Mouse (Mus musculus) midbrain, embryonic 12.5 days (tissue): ENCODE measurements around the gene Arhgdib. TPM values are rescaled to one million over a fixed set of nuclear protein-coding genes. Genes with fewer than 3 reads are reported as not detected.
"Not testable (repeated sequence)": the region's sequence is repeated elsewhere in the genome, so short reads cannot be mapped to it uniquely, and the experiment has no call there.

Source experiments
- ATAC-seq: fragments of 200-750 bp; cut with Nextera tagmentation; 2 replicates; pipeline ENCODE4 v1.8.0; 2017; ENCODE audit warnings: low read depth, moderate TSS enrichment, moderate library complexity; ENCODE audit not compliant: low FRiP score
- H3K27ac ChIP-seq: fragments of 300-500 bp; sonication (generic); replicated peaks from 2 replicates; pipeline ENCODE4 v1.5.1; 2016; ENCODE audit warnings: mild to moderate bottlenecking
- H3K27me3 ChIP-seq: fragments of 300-500 bp; sonication (generic); 2 replicates; pipeline ENCODE4 v1.6.1; 2016; ENCODE audit warnings: mild to moderate bottlenecking
- H3K36me3 ChIP-seq: fragments of 300-500 bp; sonication (generic); 2 replicates; pipeline ENCODE4 v1.6.1; 2016
- H3K4me1 ChIP-seq: fragments of 300-500 bp; sonication (generic); 2 replicates; pipeline ENCODE4 v1.6.1; 2016
- H3K4me2 ChIP-seq: fragments of 300-500 bp; sonication (generic); replicated peaks from 2 replicates; pipeline ENCODE4 v1.6.1; 2016; ENCODE audit warnings: mild to moderate bottlenecking, moderate library complexity
- H3K4me3 ChIP-seq: fragments of 300-500 bp; sonication (generic); 2 replicates; pipeline ENCODE4 v1.5.1; 2016; ENCODE audit warnings: mild to moderate bottlenecking
- H3K9ac ChIP-seq: fragments of 300-500 bp; sonication (generic); replicated peaks from 2 replicates; pipeline ENCODE4 v1.6.1; 2016; ENCODE audit warnings: mild to moderate bottlenecking, moderate library complexity
- H3K9me3 ChIP-seq: fragments of 300-500 bp; sonication (generic); 2 replicates; pipeline ENCODE4 v1.6.1; 2016; ENCODE audit warnings: mild to moderate bottlenecking
- whole genome bisulfite sequencing: fragments of 180-500 bp; shearing (Covaris S2); methylation state at CpG from one replicate; pipeline ENCODE4 v1.1.7; 2016; 5-methylcytosine and 5-hydroxymethylcytosine counted together
- polyA plus RNA-seq: library from polyadenylated mRNA; unstranded; fragments of >200 nt; fragmentation: Nextera tagmentation; extraction: Ambion mirVana; gene quantifications from 2 replicates; pipeline ENCODE4 v1.2.1, GENCODE M21; 2016

Gene Arhgdib
- polyA plus RNA-seq, 1 experiment from 2014 or later = 23.1 TPM

GRCm38 (mm10) chr6:136898222-136898621 lies 43.5 kb downstream of the Arhgdib start:
- no peak overlapping the region for H3K9ac ChIP-seq
- WGBS = 76% methylated on average over 4 of the region's 4 CpGs
- no peaks in the 10 kb centered on the region for H3K4me1 ChIP-seq
- no peak for ATAC-seq
- H3K9me3 ChIP-seq = no peaks in the 10 kb centered on the region
- H3K27me3 ChIP-seq = no peaks in the 10 kb centered on the region
- H3K4me3 ChIP-seq = no peak overlapping the region
- H3K36me3 ChIP-seq = no peaks in the 10 kb centered on the region
- H3K4me2 ChIP-seq = no peak overlapping the region
- H3K27ac ChIP-seq = no peak overlapping the region

GRCm38 (mm10) chr6:136897789-136898188 lies 43.9 kb downstream of the Arhgdib start:
- Histone ChIP-seq H3K9me3 (no peaks in the 10 kb centered on the region), H3K27me3 (no peaks in the 10 kb centered on the region), H3K27ac (no peak overlapping the region), H3K4me1 (no peaks in the 10 kb centered on the region), H3K36me3 (no peaks in the 10 kb centered on the region), H3K4me2 (no peak overlapping the region), H3K9ac (no peak overlapping the region), H3K4me3 (no peak overlapping the region)
- 81% methylated on average over 4 of the region's 4 CpGs for WGBS
- ATAC-seq = no peak

GRCm38 (mm10) chr6:136894532-136895339 lies 47.0 kb downstream of the Arhgdib start:
- H3K36me3 ChIP-seq = no peaks in the 10 kb centered on the region
- no peaks in the 10 kb centered on the region for H3K4me1 ChIP-seq
- H3K27ac ChIP-seq = no peak overlapping the region
- 65% methylated on average over 15 of the region's 15 CpGs for WGBS
- H3K9ac ChIP-seq = no peak overlapping the region
- H3K4me2 ChIP-seq = no peak overlapping the region
- H3K4me3 ChIP-seq = no peak overlapping the region
- no peaks in the 10 kb centered on the region for H3K27me3 ChIP-seq
- ATAC-seq = no peak
- no peaks in the 10 kb centered on the region for H3K9me3 ChIP-seq

- H3K4me3 ChIP-seq = no peak overlapping the region
- no peak overlapping the region for H3K9ac ChIP-seq
- no peak for ATAC-seq
- no peaks in the 10 kb centered on the region for H3K36me3 ChIP-seq
- no peak overlapping the region for H3K4me2 ChIP-seq
- no peak overlapping the region for H3K27ac ChIP-seq
- no peaks in the 10 kb centered on the region for H3K9me3 ChIP-seq
- 87% methylated on average over 2 of the region's 2 CpGs for WGBS
- no peaks in the 10 kb centered on the region for H3K27me3 ChIP-seq
- H3K4me1 ChIP-seq = no peaks in the 10 kb centered on the region
Measured at GRCm38 (mm10) chr6:136892002-136892401, 49.7 kb downstream of the Arhgdib start.

GRCm38 (mm10) chr6:136889554-136889953 lies 52.1 kb downstream of the Arhgdib start:
- no peak overlapping the region for H3K4me3 ChIP-seq
- no peaks in the 10 kb centered on the region for H3K36me3 ChIP-seq
- H3K27ac ChIP-seq = no peak overlapping the region
- ATAC-seq = no peak
- no peaks in the 10 kb centered on the region for H3K9me3 ChIP-seq
- no peak overlapping the region for H3K4me2 ChIP-seq
- WGBS = 95% methylated on average over 6 of the region's 6 CpGs
- no peaks in the 10 kb centered on the region for H3K4me1 ChIP-seq
- H3K27me3 ChIP-seq = no peaks in the 10 kb centered on the region
- no peak overlapping the region for H3K9ac ChIP-seq

GRCm38 (mm10) chr6:136889067-136889466 lies 52.6 kb downstream of the Arhgdib start:
- Histone ChIP-seq H3K9ac (no peak overlapping the region), H3K4me3 (no peak overlapping the region), H3K27ac (no peak overlapping the region), H3K4me2 (no peak overlapping the region), H3K36me3 (no peaks in the 10 kb centered on the region), H3K4me1 (no peaks in the 10 kb centered on the region), H3K9me3 (no peaks in the 10 kb centered on the region), H3K27me3 (no peaks in the 10 kb centered on the region)
- WGBS = 86% methylated on average over 6 of the region's 6 CpGs
- ATAC-seq = no peak

- no peak overlapping the region for H3K27ac ChIP-seq
- no peaks in the 10 kb centered on the region for H3K4me1 ChIP-seq
- no peak overlapping the region for H3K4me2 ChIP-seq
- H3K9ac ChIP-seq = no peak overlapping the region
- H3K9me3 ChIP-seq = no peaks in the 10 kb centered on the region
- WGBS = 78% methylated on average over 9 of the region's 9 CpGs
- H3K27me3 ChIP-seq = no peaks in the 10 kb centered on the region
- no peaks in the 10 kb centered on the region for H3K36me3 ChIP-seq
- no peak for ATAC-seq
- no peak overlapping the region for H3K4me3 ChIP-seq
Measured at GRCm38 (mm10) chr6:136887854-136888253, 53.8 kb downstream of the Arhgdib start.

- not testable (repeated sequence) for ATAC-seq, H3K9me3 ChIP-seq, H3K36me3 ChIP-seq, H3K4me3 ChIP-seq, H3K27ac ChIP-seq, H3K4me2 ChIP-seq, H3K9ac ChIP-seq, H3K27me3 ChIP-seq, H3K4me1 ChIP-seq
- WGBS = 53% methylated on average over 1 of the region's 1 CpGs
Measured at GRCm38 (mm10) chr6:136884766-136885165, 56.9 kb downstream of the Arhgdib start.

- H3K27me3 ChIP-seq = no peaks in the 10 kb centered on the region
- no peak for ATAC-seq
- H3K4me3 ChIP-seq = no peak overlapping the region
- no peak overlapping the region for H3K9ac ChIP-seq
- no peaks in the 10 kb centered on the region for H3K36me3 ChIP-seq
- H3K27ac ChIP-seq = no peak overlapping the region
- no peaks in the 10 kb centered on the region for H3K4me1 ChIP-seq
- H3K4me2 ChIP-seq = no peak overlapping the region
- WGBS = 98% methylated on average over 6 of the region's 6 CpGs
- H3K9me3 ChIP-seq = no peaks in the 10 kb centered on the region
Measured at GRCm38 (mm10) chr6:136883961-136884360, 57.7 kb downstream of the Arhgdib start.

GRCm38 (mm10) chr6:136883431-136883915 lies 58.2 kb downstream of the Arhgdib start:
- no peaks in the 10 kb centered on the region for H3K36me3 ChIP-seq
- H3K9me3 ChIP-seq = no peaks in the 10 kb centered on the region
- no peak overlapping the region for H3K27ac ChIP-seq
- ATAC-seq = no peak
- WGBS = 87% methylated on average over 3 of the region's 3 CpGs
- no peaks in the 10 kb centered on the region for H3K27me3 ChIP-seq
- H3K4me1 ChIP-seq = no peaks in the 10 kb centered on the region
- H3K4me2 ChIP-seq = no peak overlapping the region
- H3K9ac ChIP-seq = no peak overlapping the region
- H3K4me3 ChIP-seq = no peak overlapping the region

GRCm38 (mm10) chr6:136881678-136882077 lies 60.0 kb downstream of the Arhgdib start:
- Histone ChIP-seq H3K27ac (no peak overlapping the region), H3K9me3 (no peaks in the 10 kb centered on the region), H3K4me2 (no peak overlapping the region), H3K36me3 (no peaks in the 10 kb centered on the region), H3K9ac (no peak overlapping the region), H3K4me3 (no peak overlapping the region), H3K27me3 (no peaks in the 10 kb centered on the region), H3K4me1 (no peaks in the 10 kb centered on the region)
- ATAC-seq = no peak
- WGBS = 80% methylated on average over 8 of the region's 8 CpGs

GRCm38 (mm10) chr6:136875670-136876069 lies 66.0 kb downstream of the Arhgdib start, which contains the start of gene Mgp:
Gene Mgp, minus strand, starts transcription at chr6:136875823.
- Histone ChIP-seq H3K9ac (no peak within 1 kb of the TSS), H3K9me3 (no peaks in the 10 kb centered on the region), H3K36me3 (no peaks in the 10 kb centered on the region), H3K4me2 (no peak within 1 kb of the TSS), H3K27me3 (no peaks in the 10 kb centered on the region), H3K27ac (no peak within 1 kb of the TSS), H3K4me3 (no peak within 1 kb of the TSS), H3K4me1 (no peaks in the 10 kb centered on the region)
- WGBS = 65% methylated on average over 9 of the region's 9 CpGs
- no peak for ATAC-seq
